Comparison of ENCODE assay signal across 8 mouse cellular contexts in genomic region chr7:71867090-71867489, GRCm38 (mm10).
A peak's percentile ranks its signal among the peaks of the same experiment; 100 is the strongest.
DNase-seq lines count a peak whose midpoint lies in the region; ATAC-seq lines count a peak whose summit lies in the region.

No protein-coding gene starts in this region.

- H3K9ac ChIP-seq in heart, embryonic 11.5 days (ENCODE audit: low read depth, low read length), result no peak overlapping the region
- no peak overlapping the region for H3K9ac ChIP-seq in midbrain, embryonic 15.5 days

- 13% methylated on average over 3 of the region's 3 CpGs for WGBS in heart, embryonic 11.5 days (ENCODE audit: insufficient replicate concordance)
- WGBS in hindbrain, embryonic 10.5 days, result 16% methylated on average over 3 of the region's 3 CpGs
- WGBS in midbrain, embryonic 15.5 days, result 13% methylated on average over 3 of the region's 3 CpGs

- no peaks in the 10 kb centered on the region for H3K36me3 ChIP-seq in heart, embryonic 11.5 days (ENCODE audit: control insufficient read depth, insufficient read depth, low read length)
- no peaks in the 10 kb centered on the region for H3K36me3 ChIP-seq in hindbrain, embryonic 10.5 days
- no peaks in the 10 kb centered on the region for H3K36me3 ChIP-seq in midbrain, embryonic 15.5 days (replicated peaks)

- H3K27me3 ChIP-seq in heart, embryonic 11.5 days (ENCODE audit: control insufficient read depth, insufficient read depth, low read length), result no peaks in the 10 kb centered on the region; the same call in 1 of the 2 replicates
- no peaks in the 10 kb centered on the region; the same call in 1 of the 2 replicates for H3K27me3 ChIP-seq in hindbrain, embryonic 10.5 days (ENCODE audit: insufficient read depth, poor library complexity, severe bottlenecking)
- 0 out of 2 replicates have a peak, but pooled peaks cover 3% of the 10 kb centered on the region for H3K27me3 ChIP-seq in midbrain, embryonic 15.5 days (replicated peaks)

- no peak overlapping the region for H3K27ac ChIP-seq in heart, embryonic 11.5 days (ENCODE audit: low read depth, low read length)
- no peak overlapping the region for H3K27ac ChIP-seq in hindbrain, embryonic 10.5 days
- no peak overlapping the region for H3K27ac ChIP-seq in midbrain, embryonic 15.5 days

- peak; percentile 27 to 29 for DNase-seq in heart, adult 9 months (ENCODE audit: low spot score in 2 of 2)
- DNase-seq in WW6 (ENCODE audit: low read depth, low spot score), result peak; percentile 14
- peak; percentile 61 for DNase-seq in embryo, embryonic 11 days
- peak; percentile 59 for DNase-seq in hindbrain, embryonic 10.5 days (ENCODE audit: low spot score)
- DNase-seq in left cerebral cortex, adult 8-10 months (ENCODE audit: low spot score in 2 of 2), result peak; percentile 3 to 8
- no peak for DNase-seq in thymus, adult 18-20 months

- H3K4me1 ChIP-seq in heart, embryonic 11.5 days (ENCODE audit: control insufficient read depth, insufficient read depth, low read length), result peaks cover 3% of the 10 kb centered on the region; the same call in 1 of the 2 replicates
- peaks cover 25% of the 10 kb centered on the region for H3K4me1 ChIP-seq in hindbrain, embryonic 10.5 days (replicated peaks)
- peaks cover 14% of the 10 kb centered on the region for H3K4me1 ChIP-seq in midbrain, embryonic 15.5 days

- no peaks in the 10 kb centered on the region for H3K9me3 ChIP-seq in heart, embryonic 11.5 days (replicated peaks; ENCODE audit: control insufficient read depth, low read length)
- H3K9me3 ChIP-seq in hindbrain, embryonic 10.5 days, result no peaks in the 10 kb centered on the region
- H3K9me3 ChIP-seq in midbrain, embryonic 15.5 days, result no peaks in the 10 kb centered on the region

- no peak overlapping the region for H3K4me3 ChIP-seq in heart, embryonic 11.5 days (ENCODE audit: low read depth, low read length)
- no peak overlapping the region for H3K4me3 ChIP-seq in hindbrain, embryonic 10.5 days
- no peak overlapping the region for H3K4me3 ChIP-seq in midbrain, embryonic 15.5 days

- no peak overlapping the region for H3K4me2 ChIP-seq in heart, embryonic 11.5 days
- H3K4me2 ChIP-seq in midbrain, embryonic 15.5 days, result no peak overlapping the region

- ATAC-seq in heart, embryonic 11.5 days (replicated peaks; ENCODE audit: insufficient number of reproducible peaks, low FRiP score, low TSS enrichment), result no peak
- ATAC-seq in midbrain, embryonic 15.5 days (replicated peaks), result peak; percentile 65; the same call in 1 of the 2 replicates

Comparison
In these comparisons a context has a peak if more than half of its experiments do, and no peak if none do; other contexts are left out.
1. DNase-seq: peak in heart, adult 9 months (2 of 2), WW6 (single experiment), embryo, embryonic 11 days (single experiment), hindbrain, embryonic 10.5 days (single experiment) and left cerebral cortex, adult 8-10 months (2 of 2); none in thymus, adult 18-20 months (0 of 2).